In genomic region chr14:76781524-76781880, GRCm38 (mm10) we compare ENCODE assay signal across 10 mouse cellular contexts.
DNase-seq lines count a peak whose midpoint lies in the region; ATAC-seq lines count a peak whose summit lies in the region.
"Had no signal": no experiment of that assay in that cellular context is flagged by ENCODE, and none has a peak within 500 bp of the region (broad histone marks: within the 10 kb centered on the region; RNA-seq: fewer than 3 reads in every experiment).

No protein-coding gene starts in this region.

- 0 out of 2 replicates have a peak overlapping the region, but pooled peaks have one; percentile 2 for H3K27ac ChIP-seq in heart, embryonic 11.5 days (ENCODE audit: low read depth, low read length)
- H3K27ac ChIP-seq in heart, embryonic 12.5 days (ENCODE audit: poor library complexity, severe bottlenecking): no peak overlapping the region

- intact Hi-C loops in left cerebral cortex, postnatal 25 days (cut with DNase I): no loop called here

- H3K9me3 ChIP-seq in heart, embryonic 11.5 days (replicated peaks; ENCODE audit: control insufficient read depth, low read length): no peaks in the 10 kb centered on the region
- H3K9me3 ChIP-seq in heart, embryonic 12.5 days (replicated peaks): no peaks in the 10 kb centered on the region

- WGBS in heart, embryonic 11.5 days (ENCODE audit: insufficient replicate concordance): 24% methylated on average over 3 of the region's 3 CpGs
- WGBS in heart, embryonic 12.5 days: 18% methylated on average over 3 of the region's 3 CpGs

- peaks cover 17% of the 10 kb centered on the region; the same call in 1 of the 2 replicates for H3K4me1 ChIP-seq in heart, embryonic 11.5 days (ENCODE audit: control insufficient read depth, insufficient read depth, low read length)
- H3K4me1 ChIP-seq in heart, embryonic 12.5 days (replicated peaks): peaks cover 22% of the 10 kb centered on the region

- no peaks in the 10 kb centered on the region for H3K36me3 ChIP-seq in heart, embryonic 11.5 days (ENCODE audit: control insufficient read depth, insufficient read depth, low read length)
- no peaks in the 10 kb centered on the region for H3K36me3 ChIP-seq in heart, embryonic 12.5 days

- H3K9ac ChIP-seq in heart, embryonic 11.5 days (ENCODE audit: low read depth, low read length): no peak overlapping the region
- H3K9ac ChIP-seq in heart, embryonic 12.5 days: no peak overlapping the region

- DNase-seq in testis, postnatal 14 days (ENCODE audit: low spot score): peak; percentile 28
- DNase-seq in testis, postnatal 10 days (ENCODE audit: low spot score): no peak
- DNase-seq in embryo, embryonic 10.5 days (ENCODE audit: low spot score): no peak
- DNase-seq in left cerebral cortex, postnatal 25 days (ENCODE audit: low spot score in 2 of 2): no peak
- DNase-seq in yolk sac, embryonic 10.5 days (ENCODE audit: low spot score): no peak
- DNase-seq: kidney, adult 18-20 months; lung, postnatal 36 days had no signal

- no peak overlapping the region for H3K4me3 ChIP-seq in heart, embryonic 11.5 days (ENCODE audit: low read depth, low read length)
- H3K4me3 ChIP-seq in heart, embryonic 12.5 days: no peak overlapping the region

- H3K27me3 ChIP-seq in heart, embryonic 11.5 days (ENCODE audit: control insufficient read depth, insufficient read depth, low read length): no peaks in the 10 kb centered on the region
- H3K27me3 ChIP-seq in heart, embryonic 12.5 days (replicated peaks): no peaks in the 10 kb centered on the region

- ATAC-seq in heart, embryonic 11.5 days (replicated peaks; ENCODE audit: insufficient number of reproducible peaks, low FRiP score, low TSS enrichment): no peak
- ATAC-seq in heart, embryonic 12.5 days (ENCODE audit: insufficient number of reproducible peaks, low FRiP score): no peak
- peak; percentile 45; the same call in 1 of the 2 replicates for ATAC-seq in monocyte, adult 5-6 weeks (replicated peaks; ENCODE audit: insufficient number of reproducible peaks, low FRiP score, low TSS enrichment, poor library complexity, severe bottlenecking)

- no peak overlapping the region for H3K4me2 ChIP-seq in heart, embryonic 11.5 days
- no peak overlapping the region for H3K4me2 ChIP-seq in heart, embryonic 12.5 days
